Mouse (Mus musculus) stomach, embryonic 16.5 days (tissue): ENCODE measurements around the gene Focad. TPM values are rescaled to one million over a fixed set of nuclear protein-coding genes. Genes with fewer than 3 reads are reported as not detected.
A peak's percentile ranks its signal among the peaks of the same experiment; 100 is the strongest.

ENCODE experiments used
- ATAC-seq: fragments of 200-750 bp; cut with Nextera tagmentation; 2 replicates; pipeline ENCODE4 v1.8.0; 2017; ENCODE audit warnings: moderate number of reproducible peaks, moderate TSS enrichment; ENCODE audit not compliant: insufficient read depth, low FRiP score
- H3K27ac ChIP-seq: fragments of 300-500 bp; sonication (generic); 2 replicates; pipeline ENCODE4 v1.5.1; 2014; ENCODE audit warnings: low read length
- H3K27me3 ChIP-seq: fragments of 300-500 bp; sonication (generic); 2 replicates; pipeline ENCODE4 v1.6.1; 2014; ENCODE audit warnings: low read length, control low read depth, mixed read lengths; ENCODE audit not compliant: control insufficient read depth, insufficient read depth
- H3K36me3 ChIP-seq: fragments of 300-500 bp; sonication (generic); 2 replicates; pipeline ENCODE4 v1.6.1; 2014; ENCODE audit warnings: low read length; ENCODE audit not compliant: control insufficient read depth, insufficient read depth
- H3K4me1 ChIP-seq: fragments of 300-500 bp; sonication (generic); 2 replicates; pipeline ENCODE4 v1.6.1; 2014; ENCODE audit warnings: low read length, control low read depth, mixed read lengths; ENCODE audit not compliant: control insufficient read depth, insufficient read depth
- H3K4me2 ChIP-seq: fragments of 300-500 bp; sonication (generic); 2 replicates; pipeline ENCODE4 v1.6.1; 2014; ENCODE audit warnings: low read depth, low read length, mixed read lengths
- H3K4me3 ChIP-seq: fragments of 300-500 bp; sonication (generic); replicated peaks from 2 replicates; pipeline ENCODE4 v1.5.1; 2014; ENCODE audit warnings: mild to moderate bottlenecking, low read length
- H3K9ac ChIP-seq: fragments of 300-500 bp; sonication (generic); 2 replicates; pipeline ENCODE4 v1.6.1; 2014; ENCODE audit warnings: low read length
- H3K9me3 ChIP-seq: fragments of 300-500 bp; sonication (generic); replicated peaks from 2 replicates; pipeline ENCODE4 v1.6.1; 2016; ENCODE audit warnings: low read length, control low read depth; ENCODE audit not compliant: control insufficient read depth
- WGBS: fragments of 180-500 bp; shearing (Covaris S2); extraction: QIAGEN DNeasy Blood & Tissue Kit; methylation state at CpG from one replicate; pipeline ENCODE4 v1.1.7; 2014; 5-methylcytosine and 5-hydroxymethylcytosine counted together
- polyA plus RNA-seq: library from polyadenylated mRNA; unstranded; fragments of >200 nt; fragmentation: Nextera tagmentation; extraction: Ambion mirVana; gene quantifications from 2 replicates; pipeline ENCODE4 v1.2.1, GENCODE M21; 2015

Focad gene
- polyA plus RNA-seq, 1 experiment from 2014 or later, result 14.9 TPM

GRCm38 (mm10) chr4:88163511-88164247 is 69.2 kb downstream of the Focad start:
- H3K4me2 ChIP-seq, result no peak overlapping the region
- no peaks in the 10 kb centered on the region for H3K4me1 ChIP-seq
- H3K4me3 ChIP-seq, result no peak overlapping the region
- no peak overlapping the region for H3K9ac ChIP-seq
- WGBS, result 80% methylated on average over 13 of the region's 13 CpGs
- no peaks in the 10 kb centered on the region for H3K9me3 ChIP-seq
- H3K27ac ChIP-seq, result no peak overlapping the region
- ATAC-seq, result no peak
- no peaks in the 10 kb centered on the region for H3K36me3 ChIP-seq
- H3K27me3 ChIP-seq, result no peaks in the 10 kb centered on the region

GRCm38 (mm10) chr4:88167008-88167862 is 72.8 kb downstream of the Focad start:
- H3K9me3 ChIP-seq, result no peaks in the 10 kb centered on the region
- no peak overlapping the region for H3K4me2 ChIP-seq
- no peak for ATAC-seq
- no peaks in the 10 kb centered on the region for H3K36me3 ChIP-seq
- no peaks in the 10 kb centered on the region for H3K27me3 ChIP-seq
- 82% methylated on average over 7 of the region's 7 CpGs for WGBS
- no peak overlapping the region for H3K27ac ChIP-seq
- H3K4me3 ChIP-seq, result no peak overlapping the region
- no peak overlapping the region for H3K9ac ChIP-seq
- H3K4me1 ChIP-seq, result no peaks in the 10 kb centered on the region

GRCm38 (mm10) chr4:88175058-88175974 is 80.9 kb downstream of the Focad start:
- no peaks in the 10 kb centered on the region for H3K36me3 ChIP-seq
- ATAC-seq, result no peak
- no peak overlapping the region for H3K4me2 ChIP-seq
- no peak overlapping the region for H3K9ac ChIP-seq
- no peaks in the 10 kb centered on the region for H3K9me3 ChIP-seq
- WGBS, result 77% methylated on average over 6 of the region's 6 CpGs
- no peaks in the 10 kb centered on the region for H3K4me1 ChIP-seq
- no peak overlapping the region for H3K27ac ChIP-seq
- no peaks in the 10 kb centered on the region for H3K27me3 ChIP-seq
- no peak overlapping the region for H3K4me3 ChIP-seq

GRCm38 (mm10) chr4:88179296-88179695 is 84.9 kb downstream of the Focad start:
- Histone ChIP-seq H3K27me3 (no peaks in the 10 kb centered on the region), H3K36me3 (no peaks in the 10 kb centered on the region), H3K4me3 (no peak overlapping the region), H3K4me2 (no peak overlapping the region), H3K27ac (no peak overlapping the region), H3K9me3 (no peaks in the 10 kb centered on the region), H3K9ac (no peak overlapping the region), H3K4me1 (no peaks in the 10 kb centered on the region)
- no peak for ATAC-seq
- WGBS, result 91% methylated on average over 2 of the region's 2 CpGs

GRCm38 (mm10) chr4:88184293-88184692 is 89.9 kb downstream of the Focad start:
- Histone ChIP-seq H3K27ac (no peak overlapping the region), H3K4me2 (no peak overlapping the region), H3K4me1 (no peaks in the 10 kb centered on the region), H3K27me3 (no peaks in the 10 kb centered on the region), H3K9ac (no peak overlapping the region), H3K36me3 (no peaks in the 10 kb centered on the region), H3K4me3 (no peak overlapping the region), H3K9me3 (no peaks in the 10 kb centered on the region)
- no peak for ATAC-seq
- whole genome bisulfite sequencing, result 72% methylated on average over 6 of the region's 6 CpGs

- H3K27ac ChIP-seq, result no peak overlapping the region
- H3K36me3 ChIP-seq, result no peaks in the 10 kb centered on the region
- no peaks in the 10 kb centered on the region for H3K27me3 ChIP-seq
- H3K4me1 ChIP-seq, result no peaks in the 10 kb centered on the region
- H3K9ac ChIP-seq, result no peak overlapping the region
- no peaks in the 10 kb centered on the region for H3K9me3 ChIP-seq
- H3K4me3 ChIP-seq, result no peak overlapping the region
- no peak overlapping the region for H3K4me2 ChIP-seq
- WGBS, result 74% methylated on average over 6 of the region's 6 CpGs
- ATAC-seq, result no peak
Observed at GRCm38 (mm10) chr4:88185872-88186426, 91.5 kb downstream of the Focad start.

- H3K4me1 ChIP-seq, result no peaks in the 10 kb centered on the region
- WGBS, result 53% methylated on average over 3 of the region's 3 CpGs
- no peaks in the 10 kb centered on the region for H3K36me3 ChIP-seq
- H3K9me3 ChIP-seq, result no peaks in the 10 kb centered on the region
- no peak overlapping the region for H3K27ac ChIP-seq
- no peak overlapping the region for H3K4me3 ChIP-seq
- no peak overlapping the region for H3K9ac ChIP-seq
- H3K27me3 ChIP-seq, result no peaks in the 10 kb centered on the region
- ATAC-seq, result peak; percentile 53; the same call in 1 of the 2 replicates
- H3K4me2 ChIP-seq, result no peak overlapping the region
Observed at GRCm38 (mm10) chr4:88187649-88188048, 93.2 kb downstream of the Focad start.

GRCm38 (mm10) chr4:88189495-88189894 is 95.1 kb downstream of the Focad start:
- Histone ChIP-seq H3K4me1 (no peaks in the 10 kb centered on the region), H3K4me3 (no peak overlapping the region), H3K9ac (no peak overlapping the region), H3K9me3 (no peaks in the 10 kb centered on the region), H3K4me2 (no peak overlapping the region), H3K27ac (no peak overlapping the region), H3K27me3 (no peaks in the 10 kb centered on the region), H3K36me3 (no peaks in the 10 kb centered on the region)
- whole genome bisulfite sequencing, result 82% methylated on average over 1 of the region's 1 CpGs
- ATAC-seq, result no peak
